Mouse (Mus musculus) G1E-ER4 (cell line): ENCODE measurements around the gene Hnrnph3. TPM values are rescaled to one million over a fixed set of nuclear protein-coding genes. Genes with fewer than 3 reads are reported as not detected.

ENCODE experiments used
- GATA1 ChIP-seq: IDR thresholded peaks from one replicate; pipeline ENCODE4 v1.8.0; 2012; ENCODE audit warnings: low read length, inconsistent platforms
- polyA plus RNA-seq: library from polyadenylated mRNA; stranded (reverse); fragments of >175 nt; gene quantifications from 2 replicates; pipeline ENCODE4 v1.2.3, GENCODE M21; 2012

Hnrnph3 gene
- polyA plus RNA-seq, 1 experiment, result 5.2 TPM

DNA sequence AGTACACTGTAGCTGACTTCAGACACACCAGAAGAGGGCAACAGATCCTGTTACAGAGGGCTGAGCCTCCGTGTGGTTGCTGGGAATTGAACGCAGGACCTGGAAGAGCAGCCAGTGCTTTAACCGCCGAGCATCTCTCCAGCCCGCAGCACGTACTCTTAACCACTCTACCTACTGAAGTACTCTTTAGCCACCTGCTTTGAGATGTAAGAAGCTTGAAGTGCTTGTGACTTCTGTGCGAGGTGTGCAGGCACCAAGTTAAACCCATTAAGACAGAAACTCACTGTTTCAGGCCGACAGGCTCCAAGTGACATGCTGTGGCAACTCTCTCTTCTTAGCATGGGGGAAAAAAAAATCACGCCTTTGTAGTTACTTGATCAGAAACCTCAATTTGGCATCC is 9.8 kb downstream of the Hnrnph3 start:
- no peak for TF ChIP-seq GATA1

DNA sequence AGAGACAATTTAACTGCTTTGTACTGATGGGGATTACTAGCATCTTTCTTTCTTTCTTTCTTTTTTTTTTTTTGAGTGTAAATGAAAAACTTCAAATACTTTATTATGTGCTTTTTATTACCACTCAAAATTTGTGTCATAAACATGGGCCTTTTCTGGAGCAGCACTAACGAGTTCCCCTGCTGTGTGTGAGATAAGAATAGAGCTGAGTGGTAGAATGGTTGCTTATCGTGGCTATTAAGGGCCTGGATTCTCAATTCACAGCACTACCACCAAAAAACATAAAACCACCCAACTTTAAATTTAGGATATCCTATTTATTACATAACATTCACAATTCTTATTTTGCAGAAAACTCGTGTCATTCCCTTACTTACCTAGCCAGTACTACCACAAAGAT is 10.5 kb downstream of the Hnrnph3 start:
- TF ChIP-seq GATA1, result no peak

DNA sequence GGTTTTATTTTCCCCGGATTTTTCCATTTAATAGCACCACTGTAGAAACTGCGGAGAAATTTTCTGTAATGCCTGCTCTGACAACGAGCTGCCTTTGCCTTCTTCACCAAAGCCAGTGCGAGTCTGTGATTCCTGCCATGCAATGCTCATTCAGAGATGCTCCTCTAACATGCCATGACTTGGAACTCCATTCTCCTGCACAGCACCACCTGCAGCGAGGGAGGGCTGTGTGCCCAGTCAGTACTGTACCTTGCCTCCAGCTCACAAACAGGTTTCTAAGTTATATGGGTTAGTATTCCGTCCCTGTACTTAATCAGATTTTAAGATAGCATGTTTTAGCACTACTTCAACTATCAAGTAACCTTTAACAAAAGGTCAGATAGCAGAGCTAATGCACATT is 12.5 kb downstream of the Hnrnph3 start:
- no peak for TF ChIP-seq GATA1

DNA sequence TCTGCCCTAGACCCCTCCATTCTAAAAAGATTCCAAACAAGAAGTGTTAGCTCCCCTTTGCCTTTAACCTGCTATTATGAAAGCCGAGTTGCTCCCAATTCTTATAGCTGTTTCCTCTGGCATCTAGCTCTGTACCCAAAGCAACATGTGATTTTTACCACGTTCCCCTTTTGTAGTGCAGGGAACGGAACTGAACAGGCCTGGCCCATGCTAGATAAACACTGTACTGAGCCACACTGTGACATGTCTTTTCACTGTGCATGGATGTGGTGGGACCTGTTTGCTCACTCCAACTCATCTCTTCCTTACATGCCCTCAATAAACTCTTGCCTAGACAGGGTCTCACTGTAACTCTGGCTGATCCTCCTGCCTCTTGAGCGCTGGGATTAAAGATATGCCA is 13.7 kb downstream of the Hnrnph3 start:
- TF ChIP-seq GATA1, result no peak

DNA sequence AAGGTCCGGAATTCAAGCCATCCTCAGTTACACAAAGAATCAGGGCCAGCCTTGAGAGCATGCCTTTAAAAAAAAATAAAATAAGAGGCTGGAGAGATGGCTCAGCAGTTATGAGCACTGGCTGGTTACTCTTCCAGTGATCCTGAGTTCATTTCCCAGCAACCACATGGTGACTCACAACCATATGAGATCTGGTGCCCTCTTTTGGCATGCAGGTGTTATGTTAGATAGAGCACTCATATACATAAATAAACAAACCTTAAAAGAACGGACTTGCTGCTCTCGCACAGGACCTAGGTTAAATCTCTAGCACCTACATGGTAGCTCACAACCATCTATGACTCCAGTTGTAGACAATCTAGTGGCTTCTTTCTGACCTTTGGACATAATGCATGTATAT is 15.8 kb downstream of the Hnrnph3 start:
- no peak for TF ChIP-seq GATA1

DNA sequence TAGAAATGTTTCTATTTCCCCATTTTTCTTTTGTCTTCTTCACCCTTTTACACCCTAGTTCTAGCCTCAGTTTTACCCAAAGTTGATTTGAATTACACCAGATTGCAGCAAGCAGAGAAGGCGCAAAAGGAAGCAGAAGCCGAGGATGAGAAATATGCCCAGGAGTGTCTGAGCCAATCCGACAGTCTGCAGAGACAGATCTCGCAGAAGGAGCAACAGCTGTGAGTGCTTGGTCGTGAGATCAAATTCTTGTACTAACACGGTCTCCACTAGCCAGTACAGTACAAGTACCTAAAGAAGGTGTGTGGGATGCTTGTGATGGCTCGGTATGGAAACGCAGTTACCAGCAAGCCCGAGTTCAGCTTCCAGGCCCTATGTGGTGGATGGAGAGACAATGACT is 19.5 kb downstream of the Hnrnph3 start:
- TF ChIP-seq GATA1, result no peak

DNA sequence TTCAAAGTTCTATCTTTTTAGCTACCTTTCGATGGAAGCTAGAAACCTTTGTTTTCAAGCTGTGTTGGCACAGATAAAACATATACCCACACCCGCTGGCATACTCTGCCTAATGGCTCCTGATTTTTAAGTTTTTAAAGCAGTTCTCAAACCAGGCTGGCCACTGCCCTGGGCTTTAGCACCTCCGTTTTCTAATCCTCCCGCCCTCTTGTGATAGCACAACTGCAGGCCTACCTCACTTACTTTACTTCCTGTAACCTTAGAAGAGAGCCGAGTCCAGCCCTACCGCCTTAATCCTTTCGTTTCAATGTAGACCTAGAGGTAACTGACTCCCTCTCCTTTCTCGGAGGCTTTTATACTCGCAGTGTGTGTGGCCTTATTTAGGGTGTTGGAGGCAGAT is 20.8 kb downstream of the Hnrnph3 start:
- TF ChIP-seq GATA1, result no peak

DNA sequence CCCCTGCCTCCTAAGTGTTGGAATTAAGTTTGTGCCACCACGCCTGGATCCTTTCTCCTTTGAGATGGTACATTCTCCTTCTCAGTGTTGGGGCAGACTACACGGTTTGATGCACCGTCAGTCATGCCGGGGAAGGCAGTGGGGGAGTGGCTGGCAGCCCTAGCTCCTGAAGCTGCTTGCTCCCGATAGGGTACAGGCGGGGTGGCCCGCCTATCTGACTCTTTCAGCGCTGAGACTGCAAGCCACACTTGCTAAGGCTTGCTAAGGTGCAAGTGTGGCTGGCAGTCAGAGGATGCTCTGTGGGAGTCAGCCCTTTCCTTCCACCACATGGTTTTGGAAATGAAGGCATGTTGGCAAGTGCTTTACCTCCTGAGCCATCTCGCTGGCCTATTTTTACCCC is 23.4 kb downstream of the Hnrnph3 start:
- no peak for TF ChIP-seq GATA1

DNA sequence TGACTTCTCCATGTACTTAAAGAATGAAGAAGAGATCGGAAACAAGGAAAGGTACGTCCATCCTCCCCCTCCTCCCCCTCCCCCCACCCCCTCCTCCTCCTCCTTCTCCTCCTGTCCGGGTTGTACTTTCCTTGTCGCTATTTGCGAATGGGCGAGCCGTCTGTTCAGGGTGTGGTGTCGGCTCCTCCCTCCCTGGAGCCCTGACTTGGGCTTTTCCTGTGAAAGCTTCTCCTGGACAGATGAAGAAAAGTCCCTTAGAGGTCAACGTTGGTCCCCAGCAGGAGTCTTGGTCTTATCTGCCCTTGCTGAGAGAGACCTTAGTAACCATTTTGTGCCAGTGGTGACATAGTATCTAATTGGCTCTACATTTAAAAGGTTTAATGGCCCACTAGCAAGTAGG is 30.0 kb downstream of the Hnrnph3 start:
- no peak for TF ChIP-seq GATA1

DNA sequence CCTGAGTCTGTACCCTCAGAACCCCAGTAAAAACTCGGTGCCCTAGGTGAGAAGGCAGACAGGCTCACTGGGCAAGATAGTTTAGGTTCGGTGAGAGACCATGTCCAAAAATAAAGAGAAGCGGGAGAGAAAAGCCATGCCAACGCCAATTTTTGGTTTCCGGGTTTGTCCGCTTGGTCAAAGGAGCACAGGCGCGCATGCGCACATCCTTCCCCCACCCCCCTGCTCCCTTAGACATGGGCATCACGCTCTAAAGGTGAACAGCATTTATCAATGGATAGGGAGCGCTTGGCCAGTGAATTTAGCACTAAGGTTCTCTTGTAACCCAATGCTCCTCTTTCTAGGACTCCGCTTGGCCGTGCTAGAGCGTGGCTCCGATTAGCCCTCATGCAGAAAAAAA is 33.4 kb downstream of the Hnrnph3 start:
- no peak for TF ChIP-seq GATA1

DNA sequence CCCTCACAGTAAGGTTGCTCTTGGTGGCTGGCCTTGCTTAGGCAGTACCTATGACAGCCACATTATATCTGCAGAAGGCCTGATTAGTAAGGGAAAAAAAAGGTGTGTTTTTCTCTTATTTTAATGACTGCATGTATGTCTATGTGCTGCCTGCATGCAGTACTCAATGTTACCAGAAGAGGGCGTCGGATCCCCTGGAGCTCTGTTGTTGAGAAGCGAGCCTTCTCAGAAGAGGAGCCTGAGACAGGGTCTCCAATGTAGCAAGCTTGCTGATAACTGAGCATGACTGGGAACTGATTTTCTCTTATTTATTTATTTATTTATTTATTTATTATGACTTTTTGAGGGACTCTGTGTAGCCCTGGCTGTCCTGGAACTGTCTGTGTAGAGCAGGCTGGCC is 36.7 kb downstream of the Hnrnph3 start:
- TF ChIP-seq GATA1, result no peak

DNA sequence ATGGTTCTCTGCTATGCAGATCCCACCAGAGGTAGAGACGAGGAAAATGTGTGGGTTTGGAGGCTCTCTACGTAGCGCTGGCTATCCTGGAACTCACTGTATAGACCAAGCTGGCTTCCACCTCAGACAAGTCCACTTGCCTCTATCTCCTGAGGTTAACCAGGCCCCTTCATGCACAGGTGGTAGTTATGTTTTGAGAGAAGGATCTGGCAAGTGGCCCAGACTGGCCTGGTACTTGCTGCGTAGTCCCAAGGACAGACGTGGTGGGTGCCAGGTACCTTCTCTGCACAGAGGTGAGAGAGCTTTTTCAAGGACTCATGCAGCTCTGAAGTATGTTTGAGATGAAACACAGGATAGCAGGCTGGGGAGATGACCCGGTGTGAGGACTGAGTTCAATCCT is 39.5 kb downstream of the Hnrnph3 start:
- TF ChIP-seq GATA1, result no peak

DNA sequence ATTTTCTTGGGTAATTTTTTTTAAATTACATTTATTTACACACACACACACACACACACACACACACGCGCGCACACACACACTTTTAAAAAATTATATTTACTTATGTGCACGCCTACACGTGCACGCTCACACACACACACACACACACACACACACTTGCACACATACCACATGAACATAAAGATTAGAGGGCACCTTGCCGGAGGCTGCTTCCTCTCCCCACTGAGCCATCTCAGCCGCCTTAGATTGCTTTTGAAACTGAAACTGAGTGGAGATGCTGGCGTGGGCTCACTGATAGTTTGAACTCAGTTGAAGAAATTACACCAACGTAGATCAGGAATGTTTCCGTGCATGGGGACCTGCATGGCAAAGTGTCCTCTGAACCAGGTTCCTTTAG is 39.9 kb downstream of the Hnrnph3 start:
- no peak for TF ChIP-seq GATA1

DNA sequence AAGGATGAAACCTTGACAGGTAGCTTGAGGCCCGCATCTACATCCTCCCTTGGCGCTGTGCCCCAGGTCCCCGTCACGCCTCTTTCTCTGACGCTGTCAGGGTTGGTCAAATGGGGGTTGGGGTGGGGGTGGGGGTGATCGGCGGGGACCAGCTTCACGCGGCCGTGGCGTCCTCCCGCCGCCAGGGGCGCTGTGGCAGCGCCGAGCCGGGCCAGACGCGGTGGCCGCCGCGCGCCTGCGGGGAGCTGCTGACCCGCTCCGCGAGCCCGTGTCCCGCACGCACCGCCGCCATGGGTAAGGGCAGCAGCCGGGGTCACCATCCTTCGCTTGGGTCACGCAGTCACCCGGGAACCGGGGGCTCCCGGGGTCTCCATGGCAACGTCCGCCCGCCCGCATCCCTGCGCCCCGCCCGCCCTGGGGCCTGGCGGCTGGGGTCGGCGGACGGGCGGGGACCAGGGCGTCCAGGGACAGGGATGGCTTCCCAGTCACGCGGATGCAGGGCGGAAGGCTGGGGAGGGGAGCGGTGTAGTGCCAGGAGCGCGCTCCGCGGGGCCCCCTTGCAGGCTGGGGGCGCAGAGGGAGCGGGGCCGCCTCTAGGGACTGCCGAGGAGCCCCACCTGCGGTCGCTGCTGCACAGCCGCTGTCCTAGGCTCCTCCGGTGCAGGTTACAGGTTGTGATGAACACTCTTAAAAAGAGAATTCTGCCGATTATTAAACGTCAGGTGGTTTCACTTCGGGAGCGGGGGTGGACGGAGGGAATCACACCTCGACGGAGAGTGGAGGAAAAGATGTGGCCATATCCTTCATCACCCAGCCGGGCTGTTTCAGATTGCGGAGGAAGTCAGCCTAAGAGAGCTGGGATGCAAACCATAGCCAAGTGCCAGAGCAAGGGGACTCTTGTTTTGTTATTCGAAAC is 43.7 kb downstream of the Hnrnph3 start, which contains the start of gene Rufy2:
TSS of gene Rufy2 (plus strand) at position 185 of the 916 bp plus-strand sequence.
- TF ChIP-seq GATA1, result no peak

DNA sequence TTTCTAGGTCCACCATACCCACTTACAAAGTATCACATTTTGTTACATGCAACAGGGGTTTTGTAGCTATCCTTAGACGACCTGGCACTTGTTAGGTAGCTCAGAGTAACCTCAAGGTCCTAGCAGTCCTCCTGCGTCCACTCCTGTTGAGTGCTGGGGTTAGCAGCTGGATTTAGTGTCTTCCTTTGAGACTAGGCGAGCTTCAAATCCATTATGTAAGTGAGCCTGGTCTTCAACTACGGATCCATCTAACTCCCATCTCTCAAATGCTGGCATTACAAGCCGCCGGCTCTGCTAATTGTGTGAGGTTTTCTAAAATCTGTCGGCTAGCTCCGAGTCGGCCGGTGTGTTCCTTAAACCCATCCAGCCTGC is 44.4 kb downstream of the Hnrnph3 start:
- TF ChIP-seq GATA1, result no peak

DNA sequence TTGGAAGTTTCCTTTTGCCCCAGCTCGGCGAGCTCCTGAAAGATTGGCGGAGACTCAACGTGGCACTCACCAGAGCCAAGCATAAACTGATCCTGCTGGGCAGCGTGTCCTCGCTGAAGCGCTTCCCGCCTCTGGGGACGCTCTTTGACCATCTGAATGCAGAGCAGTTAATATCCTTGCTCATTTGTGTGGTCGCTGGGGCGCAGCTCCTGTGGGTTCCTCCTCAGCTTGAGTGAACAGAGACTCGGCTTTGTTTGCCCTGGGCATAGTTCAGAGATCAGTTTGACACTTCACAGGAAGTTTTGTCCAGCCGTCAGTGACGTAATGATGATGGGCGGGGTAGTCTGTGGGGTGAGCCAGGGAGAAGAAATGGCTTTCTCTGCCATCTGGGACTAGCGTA is 52.2 kb downstream of the Hnrnph3 start:
- TF ChIP-seq GATA1, result no peak

DNA sequence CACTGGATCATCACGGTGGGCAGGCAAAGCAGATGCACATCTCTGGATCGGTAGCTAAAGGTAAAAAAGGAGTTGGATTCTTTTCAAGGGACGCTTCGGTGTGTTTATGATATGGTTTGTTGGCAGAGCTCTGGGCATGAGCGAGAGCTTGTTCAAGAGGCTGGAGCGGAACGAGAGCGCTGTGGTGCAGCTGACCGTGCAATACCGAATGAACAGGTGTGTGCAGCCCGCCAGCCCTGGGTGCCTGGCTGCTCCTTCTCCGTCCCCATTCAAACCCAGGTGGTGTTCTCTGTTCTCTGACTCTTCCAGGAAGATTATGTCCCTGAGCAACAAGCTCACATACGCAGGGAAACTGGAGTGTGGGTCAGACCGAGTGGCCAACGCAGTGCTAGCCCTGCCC is 57.7 kb downstream of the Hnrnph3 start:
- no peak for TF ChIP-seq GATA1
